Mouse (Mus musculus) adrenal gland, adult 2 months (tissue): ENCODE data around the gene Hapln1. TPM values are rescaled to one million over a fixed set of nuclear protein-coding genes. Genes with fewer than 3 reads are reported as not detected.

Experiments
- DNase-seq: peaks from one replicate; pipeline ENCODE4 v3.0.0; 2021
- long read RNA-seq: library from polyadenylated mRNA; stranded (forward); transcript quantifications from one replicate; pipeline ENCODE4 v2.0.0, GENCODE M21; 2021
- polyA plus RNA-seq: library from polyadenylated mRNA; depleted of rRNA; stranded (reverse); fragments of >200 nt; gene quantifications from 2 replicates; pipeline ENCODE4 v1.2.3, GENCODE M21; 2012; rRNA removed
- total RNA-seq, 2 experiments: library from RNA; stranded (reverse); gene quantifications; 2 replicates each; pipeline ENCODE4 v1.2.3; 2021

The Hapln1 gene
- 1 to 10 TPM; 2.0 to 6.2 TPM for total RNA-seq
- polyA plus RNA-seq: 0.31 TPM in 2 replicates
- long read RNA-seq: 0 reads

GRCm38 (mm10) chr13:89539205-89539886 is at the start of gene Hapln1:
Hapln1 (plus strand) TSS chr13:89539796.
- DNase-seq: peak; percentile 43

DNA sequence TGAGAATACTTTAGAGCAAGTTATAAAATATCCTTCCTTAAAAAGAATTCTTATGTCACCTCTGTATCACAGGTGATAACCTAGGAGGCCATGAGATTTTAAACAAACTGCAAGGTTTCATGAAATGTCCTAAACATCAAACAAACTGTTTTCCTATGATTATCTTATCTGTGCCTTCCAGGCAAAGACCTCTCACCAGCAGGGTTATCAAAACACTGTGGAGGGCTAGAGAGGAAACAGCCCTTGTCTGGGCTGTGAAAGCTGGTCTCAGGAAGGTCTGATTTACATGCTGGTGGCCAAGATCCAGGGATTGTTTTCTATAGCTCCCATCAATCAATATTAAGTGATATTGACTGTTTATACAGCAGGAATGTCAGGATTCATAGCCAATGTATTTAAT is 46.4 kb upstream of the Hapln1 start:
- peak; percentile 15 for DNase-seq

DNA sequence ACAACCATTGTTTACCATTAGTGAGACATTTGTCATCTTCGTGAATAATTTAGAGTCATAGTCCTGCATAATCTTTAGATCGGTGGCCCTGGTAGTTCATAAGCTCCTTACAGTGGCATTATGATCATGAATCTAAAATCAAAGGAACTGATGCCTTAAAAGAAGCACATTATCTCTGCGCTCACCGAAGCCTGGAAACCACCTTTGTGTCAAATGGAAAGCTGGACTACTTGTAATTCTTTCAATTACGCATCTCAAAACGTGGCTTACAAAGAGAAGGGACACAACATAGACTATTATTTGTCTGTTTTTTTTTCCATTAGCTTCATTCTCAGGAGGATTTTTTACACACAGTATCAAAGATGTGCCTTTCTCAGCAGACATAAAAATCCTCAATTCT is 45.9 kb upstream of the Hapln1 start:
- DNase-seq: no peak

DNA sequence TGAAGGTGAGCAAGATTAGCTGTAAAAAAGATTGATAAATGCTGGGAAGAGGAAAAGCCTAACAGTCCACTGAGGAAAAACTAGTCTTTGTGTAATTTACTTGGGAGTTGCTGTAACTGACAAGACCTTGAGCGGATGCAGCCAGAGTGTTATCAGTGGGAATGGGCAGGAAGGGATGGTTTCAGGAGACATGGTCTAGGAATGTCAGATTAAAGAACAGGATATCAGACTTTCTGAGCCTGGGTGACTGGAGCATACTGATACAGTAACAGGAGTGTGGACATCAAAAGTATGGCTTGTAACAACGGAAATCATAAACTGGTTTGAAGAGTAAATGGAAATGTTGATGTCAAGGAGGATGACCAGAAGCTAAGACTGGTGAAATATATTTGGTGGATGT is 43.0 kb upstream of the Hapln1 start:
- no peak for DNase-seq

DNA sequence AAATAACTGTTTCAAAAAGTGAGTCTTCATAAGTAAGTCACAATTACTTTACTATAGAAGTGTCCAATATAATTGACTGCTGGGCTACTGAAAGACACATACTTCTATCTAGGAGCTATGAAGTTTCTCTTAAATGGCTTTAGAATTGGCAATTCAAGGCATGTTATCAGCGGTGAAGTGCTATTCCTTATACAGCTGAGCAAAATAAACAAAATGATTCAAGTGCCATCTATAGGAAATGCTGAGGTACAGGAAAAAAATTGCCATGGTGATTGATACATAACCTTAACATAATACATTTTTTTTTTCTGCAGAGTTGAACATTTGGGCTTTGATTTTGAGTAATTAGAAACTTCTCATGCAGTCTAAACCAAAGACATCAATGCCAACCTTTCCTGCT is 40.2 kb upstream of the Hapln1 start:
- DNase-seq: no peak

- no peak for DNase-seq
Measured at GRCm38 (mm10) chr13:89521507-89521908, 18.1 kb upstream of the Hapln1 start.

- DNase-seq: no peak
Measured at GRCm38 (mm10) chr13:89528716-89529115, 10.9 kb upstream of the Hapln1 start.

DNA sequence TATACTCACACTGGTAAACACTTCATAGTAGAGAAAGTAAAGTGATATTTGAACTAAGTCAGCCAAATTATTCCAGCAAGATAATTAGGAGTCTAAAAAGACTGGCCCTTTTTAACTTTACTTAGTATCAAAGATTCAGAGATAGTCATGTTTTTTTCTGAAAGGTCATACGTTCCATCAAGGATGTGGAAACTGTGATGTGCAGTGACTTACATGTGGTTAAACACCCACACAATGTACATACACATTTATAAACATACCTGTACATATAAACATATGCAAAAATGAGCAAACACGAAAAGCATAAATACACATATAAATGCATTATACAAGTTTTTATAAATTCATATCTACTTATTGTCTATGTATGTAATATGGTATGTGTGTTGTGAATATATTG is 9.2 kb upstream of the Hapln1 start:
- no peak for DNase-seq

- no peak for DNase-seq
Measured at GRCm38 (mm10) chr13:89539887-89540264, 280 bp downstream of the Hapln1 start.

DNA sequence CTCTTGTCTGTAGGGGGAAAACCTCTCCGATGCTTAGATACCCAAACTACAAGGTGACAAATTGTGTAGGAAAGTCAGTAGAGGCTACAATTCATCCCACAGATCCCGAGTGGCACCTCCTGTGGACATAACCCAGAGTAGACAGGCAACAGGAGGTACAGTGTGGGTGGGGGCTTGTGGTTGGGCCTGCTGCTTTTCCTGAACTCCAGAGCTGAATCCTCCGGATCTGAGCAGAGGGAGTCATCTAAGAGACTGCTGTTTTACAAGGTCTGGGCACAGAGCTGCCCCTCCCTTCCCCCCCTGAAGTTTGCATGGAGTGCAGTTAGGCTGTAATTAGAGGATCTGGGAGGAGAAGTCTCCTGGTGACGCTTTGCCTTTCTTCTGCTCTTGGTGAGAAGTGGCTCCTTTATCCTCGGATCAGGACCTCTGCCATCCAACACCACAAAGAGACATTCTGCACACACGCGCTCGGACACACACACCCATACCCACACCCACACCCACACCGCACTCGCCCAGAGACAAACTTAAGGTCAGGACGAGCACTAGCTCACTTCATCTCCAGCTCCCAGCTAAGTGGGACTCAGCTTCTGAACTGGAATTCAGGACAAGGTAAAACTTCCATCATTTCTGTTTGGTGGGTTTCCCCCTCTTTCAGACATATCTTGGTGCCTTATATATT is 846 bp downstream of the Hapln1 start:
- no peak for DNase-seq

- DNase-seq: no peak
Measured at GRCm38 (mm10) chr13:89543003-89543402, 3.4 kb downstream of the Hapln1 start.

- DNase-seq: peak; percentile 40
Measured at GRCm38 (mm10) chr13:89548203-89548740, 8.7 kb downstream of the Hapln1 start.

GRCm38 (mm10) chr13:89549507-89549906 is 9.9 kb downstream of the Hapln1 start:
- DNase-seq: no peak

DNA sequence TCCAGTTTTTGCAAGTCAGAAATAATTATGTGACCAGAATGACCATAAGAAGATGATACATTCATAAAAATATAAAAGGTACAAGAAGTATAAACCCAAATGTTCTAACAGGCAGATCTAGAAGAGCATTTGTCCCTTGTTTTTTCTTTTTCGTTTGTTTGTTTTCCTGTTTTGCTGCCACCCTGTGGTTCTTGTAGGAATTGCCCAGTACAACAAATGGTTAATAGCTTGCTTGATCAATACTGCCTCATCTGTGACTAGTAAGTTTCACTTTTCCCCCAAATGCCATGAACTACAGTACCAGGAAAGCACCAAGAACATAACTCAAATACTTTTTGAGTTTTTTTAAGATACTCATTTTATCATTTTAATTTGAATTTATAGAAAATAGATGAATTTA is 11.9 kb downstream of the Hapln1 start:
- DNase-seq: no peak

GRCm38 (mm10) chr13:89564518-89564917 is 24.9 kb downstream of the Hapln1 start:
- DNase-seq: no peak

DNA sequence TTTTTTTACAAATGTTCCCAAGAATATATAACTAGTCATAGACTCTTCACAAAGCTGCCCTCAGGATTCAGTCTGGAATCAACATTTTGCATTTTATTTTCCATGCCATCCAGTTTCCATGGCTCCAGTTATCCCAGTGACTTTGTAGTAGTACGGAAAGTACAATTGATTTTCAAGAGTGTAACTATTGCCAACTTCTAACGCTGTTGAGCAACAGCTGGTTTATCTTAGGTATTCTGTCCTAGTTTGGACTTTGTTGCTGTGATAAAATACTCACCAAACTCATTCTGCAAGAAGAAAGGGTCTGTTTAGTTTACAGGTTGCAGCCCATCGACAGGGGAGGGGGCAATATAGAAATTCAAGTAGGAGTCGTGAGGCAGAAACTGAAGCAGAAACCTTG is 26.7 kb downstream of the Hapln1 start:
- DNase-seq: no peak

GRCm38 (mm10) chr13:89579115-89579514 is 39.5 kb downstream of the Hapln1 start:
- DNase-seq: no peak

DNA sequence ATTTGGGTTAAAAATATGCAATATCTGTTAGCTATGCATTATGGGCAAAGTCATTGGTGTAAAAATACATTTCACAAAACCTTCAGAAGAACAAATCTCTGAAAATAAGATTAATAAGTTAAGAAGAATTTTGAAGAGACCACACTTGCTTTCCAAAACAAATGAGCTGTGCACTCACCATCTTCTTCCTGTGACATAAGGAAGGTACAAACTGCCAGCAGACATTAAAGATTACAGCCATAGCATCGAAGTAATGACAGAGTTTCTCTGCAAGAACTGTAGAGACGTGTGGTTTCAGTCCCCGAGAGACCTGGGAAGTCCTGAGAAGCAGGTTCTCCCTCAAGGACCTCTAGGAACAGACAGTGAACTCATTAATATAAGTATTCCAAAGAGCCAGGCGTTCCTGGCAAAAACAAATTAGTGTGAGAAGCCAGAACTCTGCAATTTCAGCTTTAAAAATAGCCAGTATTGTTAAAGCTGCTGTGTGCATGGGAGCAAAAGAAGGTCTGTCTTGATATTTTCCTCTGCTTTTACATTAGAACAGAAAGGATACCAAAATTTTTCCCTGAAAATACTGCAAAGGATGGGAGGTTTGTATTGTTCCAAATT is 43.6 kb downstream of the Hapln1 start:
- DNase-seq: no peak

GRCm38 (mm10) chr13:89583747-89584738 is 44.4 kb downstream of the Hapln1 start:
- no peak for DNase-seq

DNA sequence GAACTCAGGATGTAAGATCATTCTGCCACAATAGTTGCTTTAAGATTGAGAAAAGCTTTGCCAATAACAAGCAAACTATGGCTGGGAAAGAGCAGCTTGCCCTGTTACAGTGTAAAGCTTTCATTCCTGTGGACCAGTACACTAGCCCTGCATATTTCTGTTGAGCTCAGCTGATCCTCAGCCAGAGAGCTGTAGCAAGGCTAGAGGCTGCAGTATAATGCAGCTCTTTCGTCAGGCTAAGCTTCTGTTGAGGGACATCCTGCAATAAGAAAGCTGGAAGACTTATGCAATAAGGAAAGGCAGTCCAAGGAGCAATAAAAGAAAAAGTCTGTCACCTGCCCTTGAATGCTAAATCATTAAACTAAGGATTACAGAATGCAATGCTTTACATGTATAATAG is 45.5 kb downstream of the Hapln1 start:
- DNase-seq: no peak

DNA sequence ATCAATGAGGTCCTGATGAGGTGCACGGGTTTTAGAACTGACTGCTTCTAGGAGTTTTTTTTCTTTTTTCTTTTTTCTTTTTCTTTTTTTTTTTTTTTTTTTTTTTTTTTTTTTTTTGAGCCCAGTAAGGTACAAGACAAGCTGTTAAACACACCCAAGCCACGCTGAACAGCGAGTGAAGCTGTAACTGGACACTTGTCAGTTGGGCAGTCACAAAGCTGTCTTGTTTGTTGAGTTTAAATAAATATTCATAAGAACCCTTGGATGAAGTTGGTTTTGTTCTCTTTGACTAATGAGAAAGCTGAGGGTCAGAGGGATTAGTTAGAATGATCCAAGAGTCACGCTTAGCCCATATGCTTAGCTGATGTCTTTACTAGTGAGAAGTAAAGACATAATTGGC is 55.5 kb downstream of the Hapln1 start:
- DNase-seq: no peak

DNA sequence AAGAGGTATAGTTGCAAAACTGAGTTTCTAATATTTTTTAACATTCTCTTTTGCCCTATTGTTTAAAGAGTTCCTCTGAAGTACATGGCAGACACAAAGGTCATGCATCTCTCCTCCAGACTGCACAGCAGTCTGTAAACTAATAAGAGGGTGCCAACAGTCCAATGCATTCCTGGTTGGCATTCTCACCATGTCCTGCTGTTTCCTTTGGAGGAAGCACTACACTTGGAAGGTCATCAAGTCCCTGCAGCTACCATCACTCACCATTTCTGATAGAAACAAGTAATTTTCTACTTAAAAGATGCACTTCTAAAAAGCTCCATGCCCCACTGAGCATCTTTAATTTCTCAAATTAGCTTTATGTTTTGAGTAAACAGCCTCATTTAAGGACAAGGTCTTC is 57.8 kb downstream of the Hapln1 start:
- no peak for DNase-seq
